Mouse (Mus musculus) thymus, postnatal 25 days (tissue): ENCODE results near the gene Gm10447.
"Not testable (repeated sequence)": the region's sequence is repeated elsewhere in the genome, so short reads cannot be mapped to it uniquely, and the experiment has no call there.

Experiments used
- DNase-seq: peaks from one replicate; pipeline ENCODE4 v3.0.0; 2022

Gm10447 gene

DNA sequence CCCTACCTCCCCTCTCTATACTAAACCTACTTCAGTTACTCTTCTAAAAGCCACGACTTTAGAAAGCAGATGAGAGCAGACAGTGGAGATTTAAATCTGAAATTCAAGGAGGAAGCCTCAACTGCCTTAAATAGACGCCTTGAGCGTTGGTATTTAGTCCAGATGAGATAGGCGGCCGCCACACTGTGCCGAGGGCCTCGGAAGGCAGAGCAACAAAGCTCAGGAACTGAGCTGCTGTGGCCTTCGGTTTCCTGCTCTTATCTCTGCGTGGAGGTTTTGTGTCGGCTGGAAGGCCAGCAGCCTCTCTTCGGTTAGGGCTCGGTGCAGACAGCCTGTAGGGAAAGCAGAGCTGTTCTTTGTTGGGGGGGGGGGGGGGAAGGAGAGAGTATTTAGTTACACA is 15.0 kb downstream of the Gm10447 start:
- DNase-seq, result peak; percentile 57

DNA sequence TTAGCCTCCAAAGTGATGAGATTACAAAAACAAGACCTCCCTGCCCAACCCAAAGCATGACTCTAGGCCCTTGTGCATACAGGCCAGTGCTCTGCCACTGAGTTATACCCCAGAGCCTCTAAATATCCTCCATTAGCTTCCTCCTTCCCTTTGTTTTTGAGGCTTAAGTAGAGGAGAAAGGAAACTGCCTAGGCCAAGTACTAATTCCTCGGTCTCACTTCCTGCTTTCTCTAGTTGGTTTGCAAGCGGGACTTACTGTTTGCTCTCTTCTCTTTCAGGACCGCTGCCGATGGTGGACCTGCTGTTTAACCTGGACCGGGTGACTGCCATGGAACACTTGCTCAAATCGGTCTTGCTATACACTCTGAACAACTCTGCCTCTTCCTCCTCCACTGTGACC is 20.6 kb downstream of the Gm10447 start:
- DNase-seq, result no peak

DNA sequence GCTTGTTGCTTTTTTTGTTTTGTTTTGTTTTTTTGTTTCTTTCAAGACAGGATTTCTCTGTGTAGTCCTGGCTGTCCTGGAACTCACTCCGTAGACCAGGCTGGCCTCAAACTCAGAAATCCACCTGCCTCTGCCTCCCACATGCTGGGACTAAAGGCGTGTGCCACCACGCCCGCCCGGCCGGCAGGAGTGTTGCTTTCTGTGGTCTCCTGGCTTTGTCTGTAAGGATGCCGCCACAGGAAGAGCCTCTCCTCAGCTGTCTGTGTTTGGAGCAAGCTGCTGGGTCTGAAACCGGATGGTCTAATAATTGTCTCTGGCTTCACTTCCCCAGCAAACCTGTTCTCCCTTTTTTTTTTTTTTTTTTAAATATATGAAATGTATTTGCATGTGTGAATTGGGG is 21.4 kb downstream of the Gm10447 start:
- DNase-seq, result no peak

DNA sequence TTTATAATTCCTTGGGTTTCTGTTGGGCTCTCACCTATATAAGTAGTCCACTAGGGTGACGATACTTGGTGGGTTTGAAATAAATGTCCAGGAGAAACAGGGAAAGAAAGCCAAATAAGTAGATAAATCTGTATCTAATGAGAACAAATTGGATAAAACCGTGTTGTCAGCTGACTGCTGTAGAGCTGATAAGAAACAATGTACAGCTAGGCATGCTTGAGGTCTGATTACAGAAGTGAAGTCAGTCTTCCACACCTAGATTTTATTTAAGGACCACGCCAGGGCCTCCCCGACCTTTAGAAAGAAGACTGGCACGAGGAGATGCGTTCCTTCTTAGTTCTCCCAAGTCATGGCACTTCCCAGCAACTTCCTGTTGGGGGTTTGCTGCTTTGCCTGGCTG is 23.9 kb downstream of the Gm10447 start:
- DNase-seq, result no peak

DNA sequence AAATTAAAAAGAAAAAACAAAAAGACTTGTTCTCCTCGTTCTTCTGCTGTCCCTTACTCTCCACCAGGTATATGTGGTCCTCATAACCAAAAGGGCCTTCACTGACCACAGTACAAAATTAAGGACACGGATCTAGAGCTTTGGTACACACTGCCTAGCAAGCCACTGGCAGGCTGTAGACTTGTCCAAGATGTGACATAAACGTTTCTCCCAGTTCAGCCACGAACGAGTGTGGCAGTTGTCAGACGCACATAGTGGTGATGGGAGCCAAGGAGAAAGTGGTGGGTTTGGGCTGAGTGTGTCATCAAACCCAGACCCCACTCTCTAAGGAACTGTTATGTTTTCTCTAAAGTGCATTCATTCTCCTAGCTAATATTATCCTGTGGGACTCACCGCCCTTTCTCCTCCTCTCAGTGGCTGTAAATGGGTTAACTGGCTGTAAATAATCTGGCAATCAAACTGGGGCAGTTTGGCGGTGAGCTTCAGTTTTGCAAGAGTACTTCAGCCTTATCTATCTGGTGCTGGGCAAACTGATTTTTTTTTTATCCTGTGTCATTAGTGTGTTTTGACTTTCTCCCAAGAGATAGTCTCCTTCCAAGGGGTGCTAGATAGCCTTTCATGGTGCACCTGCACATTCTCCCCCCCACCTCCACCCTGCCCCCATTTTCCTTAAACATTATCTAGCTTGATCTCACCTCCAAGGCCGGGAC is 25.4 kb downstream of the Gm10447 start:
- no peak for DNase-seq

DNA sequence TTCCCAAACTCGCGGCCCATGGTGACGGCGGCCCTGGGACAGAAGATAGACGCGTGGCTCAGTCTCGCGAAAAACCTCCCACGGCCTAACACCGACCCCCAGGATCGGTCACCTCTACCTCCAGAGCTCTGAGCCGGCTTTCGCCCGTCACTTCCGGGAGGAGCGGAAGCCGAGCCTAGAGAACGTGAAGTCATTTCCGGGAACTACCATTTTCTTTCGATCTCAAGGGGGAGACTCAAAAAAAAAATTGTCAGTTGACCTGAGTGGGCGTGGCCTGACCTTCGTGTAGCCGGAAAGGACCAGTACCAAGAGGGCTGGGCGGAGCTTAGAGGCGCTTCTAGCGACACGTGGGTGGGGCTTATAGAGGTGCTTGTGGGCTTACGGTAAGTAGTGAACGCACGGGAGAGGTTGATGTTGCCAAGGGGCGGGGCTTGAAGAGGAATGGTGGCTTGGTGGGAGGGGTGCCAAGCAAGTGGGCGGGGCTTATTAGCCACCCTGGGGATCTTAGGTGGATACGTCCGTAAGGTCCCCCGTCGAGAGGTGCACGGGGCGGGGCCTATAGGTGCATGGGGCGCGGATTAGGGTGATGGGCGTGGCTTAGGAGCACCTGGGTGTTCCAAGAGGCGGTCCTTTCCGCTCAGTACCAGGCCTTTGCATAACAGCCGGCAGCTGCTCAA is 26.1 kb downstream of the Gm10447 start, which contains the start of the genes Uqcrq and Gdf9:
Uqcrq (minus strand) TSS at position 162 of the 677 bp plus-strand sequence.
Gdf9 (plus strand) TSS at position 354 of the 677 bp plus-strand sequence.
- peak; percentile 99 for DNase-seq

DNA sequence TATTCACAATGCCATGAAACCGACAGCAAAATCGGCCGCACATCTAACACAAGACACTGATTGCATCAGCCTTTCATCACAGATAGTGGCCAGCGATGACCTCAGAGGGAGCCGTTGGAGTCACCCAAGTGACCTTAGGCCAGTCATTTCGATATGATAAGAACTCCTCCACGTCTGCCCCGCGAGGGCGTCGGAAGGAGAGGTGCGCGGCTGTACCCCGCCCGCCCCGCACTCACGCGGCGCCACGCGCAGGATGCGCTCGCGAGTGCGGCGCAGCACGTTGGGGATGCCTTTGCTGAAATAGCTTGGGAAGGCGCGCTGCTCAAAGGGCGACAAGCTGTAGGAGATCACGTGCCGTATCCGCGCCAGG is 26.6 kb downstream of the Gm10447 start:
- DNase-seq, result no peak

DNA sequence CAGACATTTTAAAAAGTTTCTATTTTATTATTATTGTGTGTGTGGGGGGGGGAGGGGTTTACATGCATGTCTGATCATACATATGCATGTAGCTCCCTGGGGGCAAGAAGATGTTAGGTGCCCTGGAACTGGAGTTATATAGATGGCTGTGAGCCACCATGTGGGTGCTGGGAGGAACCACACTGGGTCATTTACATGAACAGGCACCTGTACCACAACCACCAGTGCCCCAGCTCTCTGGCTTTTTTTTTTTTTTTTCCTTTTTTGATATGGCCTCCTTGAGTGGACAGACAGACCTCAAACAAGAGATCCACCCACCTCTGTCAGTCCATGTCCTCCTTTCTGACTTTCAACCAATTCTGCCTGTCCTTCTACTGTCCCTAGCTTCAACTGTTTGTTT is 27.7 kb downstream of the Gm10447 start:
- no peak for DNase-seq

DNA sequence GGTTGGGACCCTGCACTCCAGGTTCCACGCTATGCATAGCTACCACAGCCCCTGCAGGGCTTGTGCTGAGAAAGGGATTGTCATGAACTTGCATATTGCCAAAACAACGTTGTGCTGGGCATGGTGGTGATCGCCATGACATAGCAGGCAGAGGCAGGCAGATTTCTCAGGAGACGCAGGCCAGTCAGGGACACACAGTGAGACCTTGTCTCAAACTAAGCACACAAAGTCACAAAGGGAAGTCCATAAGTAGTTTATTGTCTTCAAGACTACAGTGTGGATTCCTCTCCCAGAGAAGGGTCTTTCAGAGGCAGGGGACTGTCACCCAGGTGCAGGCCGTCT is 28.2 kb downstream of the Gm10447 start:
- no peak for DNase-seq

DNA sequence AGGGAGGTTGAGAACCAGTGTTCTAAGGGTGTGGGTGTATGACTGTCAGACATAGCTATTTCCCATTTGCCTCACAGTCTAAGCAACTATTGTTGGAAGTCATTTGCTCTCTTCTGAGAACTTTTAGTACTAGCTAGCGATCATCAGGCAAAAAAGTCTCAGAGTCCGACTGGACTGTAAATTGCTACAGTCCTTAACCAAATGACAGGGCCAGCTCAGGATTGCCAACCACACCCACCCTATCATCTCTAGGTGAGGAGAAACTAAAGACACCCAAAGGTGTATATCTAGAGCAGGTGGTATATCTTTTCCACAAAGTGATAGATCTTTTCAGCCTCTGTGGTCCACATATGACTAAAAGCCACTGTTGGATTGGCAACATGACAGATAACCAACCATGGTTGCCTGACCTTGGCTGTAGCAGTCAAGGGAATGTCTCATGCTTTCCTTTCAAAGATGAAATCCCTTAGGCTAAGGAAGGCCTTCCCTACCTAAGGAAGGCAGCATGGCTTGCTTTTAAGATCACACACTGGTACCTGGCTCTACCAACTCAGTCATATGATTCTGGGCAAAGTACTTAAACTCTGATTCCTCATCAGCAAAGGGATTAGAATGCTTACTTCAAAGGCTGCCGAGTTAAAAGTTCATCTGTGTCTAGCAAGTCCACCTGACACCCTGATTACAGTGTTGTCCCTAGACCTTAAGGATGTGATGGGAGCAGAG is 28.8 kb downstream of the Gm10447 start:
- no peak for DNase-seq

DNA sequence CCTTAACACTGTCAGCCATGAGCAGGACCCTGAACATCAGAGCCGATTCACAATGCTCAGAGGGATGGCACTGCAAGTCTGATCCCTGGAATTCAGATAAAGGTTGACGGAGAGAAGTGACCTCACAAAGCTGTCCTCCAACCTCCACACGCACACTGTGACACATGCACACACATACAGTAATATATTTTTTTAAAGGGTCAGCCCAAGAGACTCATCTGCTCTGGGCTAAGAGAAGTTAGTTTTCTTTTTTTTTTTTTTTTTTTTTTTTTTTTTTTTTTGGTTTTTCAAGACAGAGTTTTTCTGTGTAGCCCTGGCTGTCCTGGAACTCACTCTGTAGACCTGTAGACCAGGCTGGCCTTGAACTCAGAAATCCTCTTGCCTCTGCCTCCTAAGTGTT is 30.0 kb downstream of the Gm10447 start:
- not testable (repeated sequence) for DNase-seq

DNA sequence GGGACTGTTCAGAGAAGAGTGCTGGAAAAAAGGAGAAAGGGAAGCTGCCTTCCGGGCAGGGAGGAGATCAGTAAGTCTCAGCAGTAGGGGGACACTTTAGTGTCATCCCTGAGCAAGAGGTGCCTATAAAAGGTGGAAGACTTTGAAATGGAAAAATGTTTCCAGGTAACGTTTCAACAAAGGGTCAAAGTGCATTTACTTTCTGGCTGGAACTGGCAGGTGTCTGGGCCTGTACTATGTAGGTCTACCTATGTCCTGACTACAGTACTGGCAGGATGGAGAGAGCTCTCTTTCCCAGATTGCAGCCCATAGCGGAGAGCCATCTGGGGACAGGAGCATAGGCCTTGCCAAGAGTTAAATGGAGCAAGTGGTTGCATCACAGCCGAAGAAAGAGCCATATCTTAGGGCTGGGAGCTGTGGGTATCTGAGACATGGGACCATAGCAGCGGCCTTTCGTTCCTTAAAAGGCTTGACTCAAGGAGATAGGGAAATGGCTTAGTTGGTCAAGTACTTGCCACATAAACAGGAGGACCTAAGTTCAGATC is 31.1 kb downstream of the Gm10447 start:
- DNase-seq, result no peak

DNA sequence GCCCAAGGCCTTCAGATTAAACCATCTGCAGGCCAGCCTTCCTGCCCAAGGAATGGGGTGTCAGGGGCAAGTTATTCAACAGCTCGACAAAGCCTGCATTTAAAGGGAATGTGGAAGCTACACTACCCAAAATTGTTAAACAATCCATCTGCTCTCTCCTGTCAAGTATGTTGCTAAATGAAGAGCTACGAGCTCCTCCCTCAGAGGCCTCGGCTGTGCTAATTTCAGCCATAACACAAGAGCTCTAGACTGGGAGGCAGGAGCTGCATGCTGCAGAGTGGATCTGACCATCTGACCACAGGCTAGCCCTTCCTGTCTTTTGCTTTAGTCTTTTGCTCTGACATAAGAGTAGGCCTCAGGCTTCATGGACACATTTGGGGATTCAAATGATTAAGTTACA is 31.7 kb downstream of the Gm10447 start:
- no peak for DNase-seq

DNA sequence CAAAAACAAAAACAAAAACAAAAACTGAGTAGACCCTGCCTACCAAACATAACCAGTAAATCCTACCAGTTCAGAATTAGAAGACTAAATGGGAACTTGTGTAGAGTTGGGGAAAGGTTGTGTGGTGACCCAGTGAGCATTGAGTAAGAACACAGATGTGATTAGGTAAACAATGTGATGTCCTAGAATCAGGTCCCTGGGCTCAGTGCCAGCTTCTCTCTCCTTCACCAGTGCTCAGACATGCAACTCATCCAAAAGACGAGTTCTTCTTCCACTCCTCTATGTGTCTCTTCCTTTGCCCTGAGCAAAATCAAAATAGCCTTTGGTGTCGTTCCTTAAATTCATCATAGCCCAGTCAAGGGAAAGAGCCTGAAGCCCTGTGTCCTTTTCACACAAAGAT is 32.1 kb downstream of the Gm10447 start:
- no peak for DNase-seq

DNA sequence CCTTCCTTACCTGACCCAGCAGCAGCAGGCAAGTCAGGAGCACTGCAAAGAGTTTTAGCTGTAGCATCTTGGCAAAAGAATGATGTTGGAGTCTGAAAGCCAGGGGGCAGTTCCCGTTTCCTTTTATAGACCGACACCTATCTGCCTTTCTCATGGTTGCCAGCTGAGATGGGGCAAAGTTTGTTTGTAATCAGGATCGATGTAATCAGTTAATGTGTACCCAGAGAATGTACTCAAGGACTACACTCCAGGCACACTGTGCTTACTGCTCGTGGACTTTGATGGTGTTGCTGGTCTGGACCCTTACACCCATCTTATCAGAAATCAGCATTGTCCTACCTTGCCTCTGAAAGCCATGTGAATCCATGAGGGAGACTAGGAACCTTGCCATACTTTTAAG is 33.9 kb downstream of the Gm10447 start, which contains the start of gene Leap2:
Leap2 (minus strand) TSS at position 135 of the 400 bp plus-strand sequence.
- no peak for DNase-seq

DNA sequence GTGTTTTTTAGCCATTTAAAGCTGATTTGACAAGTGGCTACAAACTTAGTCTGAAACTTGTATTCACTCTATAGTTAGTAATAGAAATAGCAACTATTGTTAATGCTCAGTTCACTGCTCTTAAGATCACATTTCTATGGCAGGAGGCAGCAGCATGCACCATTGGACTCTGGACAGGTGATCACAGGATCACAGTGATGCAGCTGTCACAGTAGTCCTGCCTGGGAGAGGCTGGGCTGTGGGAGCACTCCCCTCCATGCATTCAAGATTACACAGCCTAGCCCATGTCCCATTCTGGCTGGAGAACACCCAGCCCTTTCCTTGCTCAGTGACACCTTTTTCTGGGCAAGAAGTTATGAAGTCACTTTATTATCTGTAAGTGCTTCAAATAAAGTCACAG is 38.9 kb downstream of the Gm10447 start:
- no peak for DNase-seq

DNA sequence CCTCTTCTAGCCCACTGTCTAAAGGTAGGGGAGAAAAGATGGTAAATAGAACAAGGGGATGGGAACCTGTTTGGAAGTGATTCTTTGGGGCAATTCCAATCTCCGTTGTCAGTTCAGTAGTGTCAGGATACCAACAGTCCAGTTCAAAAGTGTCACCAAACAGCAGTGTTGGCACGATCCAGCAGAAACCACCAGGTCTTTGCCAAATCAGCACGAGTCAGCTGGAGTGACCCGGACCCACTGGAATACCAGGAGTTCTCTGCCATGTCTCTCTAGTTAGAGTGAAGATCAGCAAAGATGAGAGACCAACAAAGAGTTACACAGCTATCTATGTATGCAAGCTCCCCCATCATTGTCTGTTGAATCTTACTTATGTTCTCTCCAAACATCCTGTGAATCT is 43.0 kb downstream of the Gm10447 start:
- DNase-seq, result no peak

DNA sequence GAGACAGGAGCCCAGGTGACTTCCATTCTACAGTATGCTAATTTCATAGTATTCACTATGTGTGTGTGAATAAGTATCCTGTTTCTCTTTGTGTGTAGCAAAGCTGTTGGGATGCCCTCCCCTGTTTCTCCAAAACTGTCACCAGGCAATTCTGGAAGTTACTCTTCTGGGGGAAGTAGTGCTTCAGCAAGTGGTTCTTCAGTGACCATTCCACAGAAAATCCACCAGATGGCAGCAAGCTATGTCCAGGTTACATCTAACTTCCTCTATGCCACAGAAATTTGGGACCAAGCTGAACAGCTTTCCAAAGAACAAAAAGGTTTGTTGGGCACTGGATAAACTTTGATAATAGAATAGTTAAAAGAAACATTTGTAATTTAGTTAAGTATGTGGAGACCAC is 45.2 kb downstream of the Gm10447 start:
- DNase-seq, result no peak
